Mouse (Mus musculus) C2C12 (cell line): ENCODE measurements around the gene Clasp1. TPM values are rescaled to one million over a fixed set of nuclear protein-coding genes. Genes with fewer than 3 reads are reported as not detected.

Experiments used
- H3K27me3 ChIP-seq: one replicate; pipeline ENCODE4 v1.6.1; 2011; ENCODE audit not compliant: control insufficient read depth, insufficient read depth, insufficient read length
- H3K36me3 ChIP-seq: one replicate; pipeline ENCODE4 v1.6.1; 2011; ENCODE audit not compliant: control insufficient read depth, insufficient read depth
- H3K4me3 ChIP-seq: one replicate; pipeline ENCODE4 v1.5.1; 2011; ENCODE audit warnings: mild to moderate bottlenecking, control low read depth; ENCODE audit not compliant: poor library complexity, insufficient read depth, severe bottlenecking
- H3K79me2 ChIP-seq: one replicate; pipeline ENCODE4 v1.6.1; 2011; ENCODE audit not compliant: control insufficient read depth, insufficient read depth
- H3K79me3 ChIP-seq: one replicate; pipeline ENCODE4 v1.6.1; 2011; ENCODE audit warnings: low read depth, control low read depth
- H3ac ChIP-seq: one replicate; pipeline ENCODE3; 2011; ENCODE audit warnings: low read depth; ENCODE audit not compliant: control insufficient read depth, insufficient read length
- CEBPB ChIP-seq: IDR thresholded peaks from one replicate; pipeline ENCODE4 v1.6.1; 2011; ENCODE audit warnings: low read depth, mild to moderate bottlenecking, control low read depth, moderate library complexity
- CTCF ChIP-seq: IDR thresholded peaks from one replicate; pipeline ENCODE4 v1.5.1; 2011; ENCODE audit not compliant: control insufficient read depth, insufficient read depth, insufficient read length
- FOSL1 ChIP-seq: IDR thresholded peaks from one replicate; pipeline ENCODE4 v1.8.0; 2011; ENCODE audit warnings: mild to moderate bottlenecking, low read length; ENCODE audit not compliant: poor library complexity, insufficient read depth, severe bottlenecking
- MAX ChIP-seq: IDR thresholded peaks from one replicate; pipeline ENCODE4 v1.6.1; 2011; ENCODE audit warnings: mild to moderate bottlenecking, control low read depth
- MYOD1 ChIP-seq: IDR thresholded peaks from one replicate; pipeline ENCODE4 v1.6.1; 2011; ENCODE audit warnings: low read depth; ENCODE audit not compliant: control insufficient read depth, insufficient read length
- MYOG ChIP-seq: IDR thresholded peaks from one replicate; pipeline ENCODE4 v1.6.1; 2011; ENCODE audit not compliant: control insufficient read depth, insufficient read length; ENCODE audit errors: extremely low read depth
- USF1 ChIP-seq: IDR thresholded peaks from one replicate; pipeline ENCODE4 v1.6.1; 2011; ENCODE audit warnings: low read depth, mild to moderate bottlenecking, control low read depth, moderate library complexity
- polyA plus RNA-seq: library from polyadenylated mRNA; unstranded; fragments of >200 nt; fragmentation: generic; extraction: Trizol; gene quantifications from one replicate; pipeline ENCODE4 v1.2.1, GENCODE M21; 2012; ENCODE audit warnings: missing spikeins

Gene Clasp1
- polyA plus RNA-seq, 1 experiment: 19.4 TPM

DNA sequence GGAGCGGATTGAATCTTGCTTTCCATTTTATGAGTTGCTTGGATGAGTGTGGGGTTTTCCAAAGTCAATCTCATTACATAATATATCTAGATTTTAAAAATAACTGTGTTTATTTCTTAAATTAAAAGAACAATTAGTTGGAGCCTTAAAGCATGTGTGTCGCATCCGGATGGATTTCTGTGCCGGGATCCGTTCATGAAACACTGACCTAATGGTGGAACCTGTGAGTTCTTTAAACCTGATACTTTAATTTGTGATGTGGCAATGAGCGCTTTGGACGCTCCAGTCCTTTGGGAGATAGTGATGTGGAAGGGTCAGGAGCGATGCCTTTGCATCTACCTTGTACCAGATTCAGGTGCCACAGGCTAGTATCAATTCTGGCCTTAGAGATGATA is 1.4 kb downstream of the Clasp1 start:
- H3K36me3 ChIP-seq: peaks cover 28% of the 10 kb centered on the region
- peaks cover 80% of the 10 kb centered on the region for H3K79me2 ChIP-seq
- peak overlapping the region; percentile 80 for H3ac ChIP-seq
- no peaks in the 10 kb centered on the region for H3K27me3 ChIP-seq
- peak overlapping the region; percentile 89 for H3K4me3 ChIP-seq
- TF ChIP-seq CTCF (no peak), FOSL1 (no peak), MYOG (no peak), USF1 (no peak), MAX (no peak), MYOD1 (no peak), CEBPB (no peak)
- H3K79me3 ChIP-seq: peaks cover 58% of the 10 kb centered on the region

DNA sequence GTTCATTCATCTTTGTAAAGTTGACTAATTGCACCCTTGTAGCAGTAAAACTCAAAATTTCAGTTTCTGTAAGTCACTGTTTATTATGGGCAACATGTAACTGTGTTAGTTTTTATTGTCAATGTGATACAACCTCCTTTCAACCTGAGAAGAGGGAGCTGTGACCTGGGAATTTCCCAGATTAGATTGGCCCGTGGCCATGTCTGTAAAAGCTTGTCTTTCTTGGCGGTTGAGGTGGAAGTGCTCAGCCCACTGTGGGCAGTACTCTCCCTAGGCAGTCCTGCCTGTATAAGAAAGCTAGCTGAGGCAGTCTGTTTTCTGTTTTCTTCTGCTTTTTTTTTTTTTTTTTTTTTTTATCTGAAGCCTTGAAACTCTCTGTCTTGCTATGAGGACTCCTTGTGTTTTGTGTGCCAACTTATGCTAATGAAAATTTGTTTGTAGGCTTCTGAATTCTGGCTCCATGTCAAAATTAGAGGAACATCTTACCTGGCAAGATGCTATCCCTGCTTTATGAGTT is 2.1 kb downstream of the Clasp1 start:
- Histone ChIP-seq H3K79me3 (peaks cover 64% of the 10 kb centered on the region), H3K4me3 (no peak overlapping the region), H3K36me3 (peaks cover 33% of the 10 kb centered on the region), H3ac (no peak overlapping the region), H3K79me2 (peaks cover 87% of the 10 kb centered on the region), H3K27me3 (no peaks in the 10 kb centered on the region)
- TF ChIP-seq MAX: no peak
- TF ChIP-seq MYOG: no peak
- no peak for TF ChIP-seq USF1
- TF ChIP-seq CTCF: no peak
- no peak for TF ChIP-seq FOSL1
- no peak for TF ChIP-seq CEBPB
- no peak for TF ChIP-seq MYOD1

GRCm38 (mm10) chr1:118392246-118392645 is 3.4 kb downstream of the Clasp1 start:
- TF ChIP-seq USF1 (no peak), MYOD1 (no peak), MAX (no peak), MYOG (no peak), CEBPB (no peak), FOSL1 (no peak), CTCF (no peak)
- H3K4me3 ChIP-seq: no peak overlapping the region
- H3K36me3 ChIP-seq: peaks cover 36% of the 10 kb centered on the region
- peaks cover 92% of the 10 kb centered on the region for H3K79me2 ChIP-seq
- no peaks in the 10 kb centered on the region for H3K27me3 ChIP-seq
- peaks cover 78% of the 10 kb centered on the region for H3K79me3 ChIP-seq
- no peak overlapping the region for H3ac ChIP-seq

- Histone ChIP-seq H3K79me3 (peaks cover 92% of the 10 kb centered on the region), H3K4me3 (no peak overlapping the region), H3K27me3 (no peaks in the 10 kb centered on the region), H3K79me2 (peaks cover 97% of the 10 kb centered on the region), H3K36me3 (peaks cover 36% of the 10 kb centered on the region), H3ac (no peak overlapping the region)
- TF ChIP-seq FOSL1 (no peak), MYOD1 (no peak), MYOG (no peak), MAX (no peak), CTCF (no peak)
These were observed 5.1 kb downstream of the Clasp1 start for GRCm38 (mm10) chr1:118393916-118394315.

DNA sequence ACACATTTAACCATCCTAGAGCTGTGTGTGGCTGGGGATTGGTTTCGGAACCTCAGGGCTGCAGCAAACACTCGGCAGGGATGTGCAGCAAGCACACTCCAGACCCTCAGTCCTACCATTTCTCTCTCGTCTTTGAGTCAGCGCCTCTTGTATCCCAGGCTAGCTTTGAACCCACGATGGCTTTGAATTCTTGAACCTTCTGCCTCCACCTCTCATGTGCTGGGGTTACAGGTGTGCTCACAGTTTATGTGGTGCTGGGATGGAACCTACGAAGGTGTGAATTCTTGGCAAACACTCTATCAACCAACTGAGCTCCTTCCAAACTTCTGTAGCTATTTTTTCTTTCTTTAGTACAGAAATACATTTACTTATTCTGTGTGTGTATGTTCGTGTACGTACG is 9.0 kb downstream of the Clasp1 start:
- no peaks in the 10 kb centered on the region for H3K27me3 ChIP-seq
- no peak overlapping the region for H3ac ChIP-seq
- peaks cover 14% of the 10 kb centered on the region for H3K36me3 ChIP-seq
- no peak overlapping the region for H3K4me3 ChIP-seq
- no peak for TF ChIP-seq CTCF
- TF ChIP-seq MAX: no peak
- no peak for TF ChIP-seq USF1
- no peak for TF ChIP-seq MYOD1
- no peak for TF ChIP-seq FOSL1
- TF ChIP-seq CEBPB: no peak
- TF ChIP-seq MYOG: no peak
- H3K79me3 ChIP-seq: peaks cover 94% of the 10 kb centered on the region
- H3K79me2 ChIP-seq: peaks cover 100% of the 10 kb centered on the region

DNA sequence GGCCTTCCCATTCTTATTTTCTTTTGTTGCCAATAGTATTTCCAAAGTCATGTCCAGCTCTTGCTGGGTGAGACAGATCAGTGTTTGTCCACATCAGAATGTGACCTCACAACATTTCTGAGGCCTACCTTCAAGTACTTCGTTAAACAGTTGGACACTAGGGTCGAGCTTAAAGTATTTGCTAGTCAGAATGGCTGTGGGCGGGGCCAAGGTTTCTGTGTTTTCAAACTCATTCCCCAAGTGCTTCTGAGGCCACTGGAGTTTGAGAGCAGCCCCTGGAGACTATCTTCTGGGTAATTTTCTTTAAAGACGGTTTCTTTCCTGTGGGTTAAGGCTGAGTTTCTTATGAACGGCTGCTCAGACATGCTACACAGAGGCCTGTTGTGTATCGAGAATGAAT is 9.7 kb downstream of the Clasp1 start:
- no peak overlapping the region for H3ac ChIP-seq
- TF ChIP-seq CTCF (no peak), MYOG (no peak), FOSL1 (no peak), MYOD1 (no peak), CEBPB (no peak), USF1 (no peak), MAX (no peak)
- peaks cover 12% of the 10 kb centered on the region for H3K36me3 ChIP-seq
- no peaks in the 10 kb centered on the region for H3K27me3 ChIP-seq
- H3K79me2 ChIP-seq: peaks cover 100% of the 10 kb centered on the region
- no peak overlapping the region for H3K4me3 ChIP-seq
- H3K79me3 ChIP-seq: peaks cover 93% of the 10 kb centered on the region
